Mouse (Mus musculus): ENCODE results near the gene Nrtn. TPM values are rescaled to one million over a fixed set of nuclear protein-coding genes. Genes with fewer than 3 reads are reported as not detected.
A peak's percentile ranks its signal among the peaks of the same experiment; 100 is the strongest.

The Nrtn gene
- polyA plus RNA-seq, 1 experiment = 44.4 TPM

DNA sequence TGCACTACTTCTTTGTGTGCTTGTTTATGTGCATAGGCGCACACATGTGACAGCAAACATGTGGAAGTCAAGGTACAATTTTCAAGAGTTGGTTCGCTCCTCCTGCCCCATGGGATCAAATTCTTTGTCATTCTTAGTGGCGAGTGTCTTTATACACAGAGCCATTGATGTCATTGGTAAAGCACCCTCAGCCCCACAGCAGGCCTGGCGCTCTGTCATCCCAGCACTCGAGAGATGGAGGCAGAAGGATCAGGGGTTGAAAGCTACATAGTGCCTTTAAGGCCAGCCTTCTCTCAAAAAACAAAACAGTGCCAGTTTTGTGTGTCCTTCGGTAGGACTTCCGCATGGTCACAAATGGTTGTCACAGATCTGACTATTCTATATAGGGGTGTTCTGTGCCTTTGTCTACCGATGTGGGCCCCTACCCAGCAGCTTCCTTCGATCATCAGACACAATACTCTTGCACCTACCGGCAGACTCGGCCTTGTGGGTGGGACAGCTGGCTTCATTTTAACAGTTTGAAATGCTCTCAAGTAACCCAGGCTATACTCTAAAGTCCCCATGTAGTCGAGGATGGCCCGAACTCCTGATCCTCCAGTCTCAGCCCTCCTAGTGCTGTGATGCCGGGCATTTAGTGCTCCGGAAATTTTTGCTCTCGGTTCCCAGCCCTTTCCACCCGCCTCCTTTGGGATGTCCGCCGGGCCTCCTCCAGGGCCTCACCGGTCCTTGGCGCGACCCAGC is 41.2 kb downstream of the Nrtn start:
- no peak for TF ChIP-seq CTCF (IDR thresholded peaks at IDR 0.05; ENCODE audit: borderline replicate concordance, control insufficient read depth, extremely low read depth, insufficient read depth, low read length, poor library complexity)
- TF ChIP-seq POLR2A (IDR thresholded peaks at IDR 0.05; ENCODE audit: control insufficient read depth, extremely low read depth, insufficient read depth, low read length, poor library complexity) = no peak
- 33% methylated on average over 22 of the region's 22 CpGs for WGBS
- Histone ChIP-seq H3K27me3 (ENCODE audit: control insufficient read depth, insufficient read depth, low read length) (no peaks in the 10 kb centered on the region), H3K27ac (ENCODE audit: control insufficient read depth, insufficient read depth, low read length) (peak overlapping the region; percentile 21; the same call in 1 of the 2 replicates), H3K4me3 (ENCODE audit: control insufficient read depth, insufficient read depth, low read length) (peak overlapping the region; percentile 63), H3K36me3 (ENCODE audit: control insufficient read depth, insufficient read depth, low read length) (peaks cover 9% of the 10 kb centered on the region), H3K4me1 (replicated peaks; ENCODE audit: control insufficient read depth, insufficient read depth, low read length) (peaks cover 21% of the 10 kb centered on the region)
- no peak for DNase-seq

DNA sequence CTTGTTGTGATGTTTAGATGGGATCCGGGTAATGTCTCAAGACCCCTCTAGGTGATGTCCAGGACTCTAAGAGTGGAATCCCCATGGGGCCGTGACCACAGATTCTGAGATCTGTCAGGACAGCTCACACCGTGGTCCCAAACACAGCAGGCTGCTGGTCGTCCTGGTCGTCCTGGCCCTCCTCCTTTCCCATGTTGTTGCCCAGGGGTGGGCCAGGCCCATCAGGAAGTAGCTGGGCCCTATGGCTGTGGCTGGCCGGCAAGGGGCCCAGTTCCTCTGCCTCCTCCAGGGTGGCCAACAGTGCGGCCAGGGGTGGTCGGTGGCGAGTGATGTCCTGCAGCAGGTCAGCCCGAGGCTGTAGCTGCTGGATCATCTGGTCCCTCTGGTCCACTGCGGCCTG is 42.0 kb downstream of the Nrtn start:
- Histone ChIP-seq H3K27ac (ENCODE audit: control insufficient read depth, insufficient read depth, low read length) (no peak overlapping the region), H3K4me1 (replicated peaks; ENCODE audit: control insufficient read depth, insufficient read depth, low read length) (peaks cover 21% of the 10 kb centered on the region), H3K4me3 (ENCODE audit: control insufficient read depth, insufficient read depth, low read length) (no peak overlapping the region), H3K27me3 (ENCODE audit: control insufficient read depth, insufficient read depth, low read length) (no peaks in the 10 kb centered on the region), H3K36me3 (ENCODE audit: control insufficient read depth, insufficient read depth, low read length) (peaks cover 16% of the 10 kb centered on the region)
- no peak for DNase-seq
- WGBS = 90% methylated on average over 11 of the region's 11 CpGs
- TF ChIP-seq CTCF (IDR thresholded peaks at IDR 0.05; ENCODE audit: borderline replicate concordance, control insufficient read depth, extremely low read depth, insufficient read depth, low read length, poor library complexity) (no peak), POLR2A (IDR thresholded peaks at IDR 0.05; ENCODE audit: control insufficient read depth, extremely low read depth, insufficient read depth, low read length, poor library complexity) (no peak)

DNA sequence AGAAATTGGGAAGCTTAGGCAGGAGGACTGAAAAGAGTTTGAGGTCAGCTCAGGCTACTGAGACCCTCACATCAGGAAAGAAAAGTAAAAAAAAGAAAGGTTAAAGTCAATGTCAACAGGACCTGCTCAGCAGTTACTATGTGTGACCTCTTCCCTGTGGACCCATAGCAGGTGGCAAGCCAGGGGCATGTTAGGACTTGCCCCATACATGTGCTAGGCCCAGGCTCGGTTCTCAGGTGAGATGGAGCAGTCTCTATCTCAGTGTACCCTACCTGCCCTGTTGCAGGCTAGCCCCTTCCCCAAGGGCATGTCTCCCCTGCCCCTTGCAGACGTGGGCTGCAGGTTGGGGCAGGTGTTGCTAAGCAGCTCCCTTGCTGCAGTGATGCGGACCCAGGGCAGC is 47.6 kb downstream of the Nrtn start:
- WGBS = 97% methylated on average over 3 of the region's 3 CpGs
- Histone ChIP-seq H3K27me3 (ENCODE audit: control insufficient read depth, insufficient read depth, low read length) (no peaks in the 10 kb centered on the region), H3K4me1 (replicated peaks; ENCODE audit: control insufficient read depth, insufficient read depth, low read length) (no peaks in the 10 kb centered on the region), H3K4me3 (ENCODE audit: control insufficient read depth, insufficient read depth, low read length) (no peak overlapping the region), H3K27ac (ENCODE audit: control insufficient read depth, insufficient read depth, low read length) (no peak overlapping the region), H3K36me3 (ENCODE audit: control insufficient read depth, insufficient read depth, low read length) (peaks cover 71% of the 10 kb centered on the region)
- TF ChIP-seq POLR2A (IDR thresholded peaks at IDR 0.05; ENCODE audit: control insufficient read depth, extremely low read depth, insufficient read depth, low read length, poor library complexity) (no peak), CTCF (IDR thresholded peaks at IDR 0.05; ENCODE audit: borderline replicate concordance, control insufficient read depth, extremely low read depth, insufficient read depth, low read length, poor library complexity) (no peak)
- DNase-seq = no peak

DNA sequence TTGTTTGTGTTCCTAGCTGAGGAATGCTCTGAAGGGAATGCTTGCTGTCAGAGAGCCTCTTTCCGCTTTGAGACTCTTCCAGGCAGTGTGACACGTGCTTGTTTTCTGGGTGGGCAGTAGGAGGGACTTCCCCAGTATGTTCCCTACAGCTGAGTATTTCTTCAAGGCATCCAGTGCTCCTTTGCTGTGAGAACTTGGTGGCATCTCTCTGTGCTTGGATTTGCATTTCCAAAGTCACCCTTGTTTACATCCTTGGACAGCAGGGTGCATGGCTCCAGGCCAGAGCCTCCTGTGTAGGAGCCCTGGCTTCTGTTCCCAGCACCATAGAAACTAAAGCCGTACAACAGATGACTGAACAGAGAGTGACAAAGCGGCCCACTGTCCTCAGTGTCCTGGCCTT is 48.6 kb downstream of the Nrtn start:
- WGBS = 92% methylated on average over 4 of the region's 4 CpGs
- no peak overlapping the region for H3K4me3 ChIP-seq (ENCODE audit: control insufficient read depth, insufficient read depth, low read length)
- no peaks in the 10 kb centered on the region for H3K27me3 ChIP-seq (ENCODE audit: control insufficient read depth, insufficient read depth, low read length)
- TF ChIP-seq CTCF (IDR thresholded peaks at IDR 0.05; ENCODE audit: borderline replicate concordance, control insufficient read depth, extremely low read depth, insufficient read depth, low read length, poor library complexity) = no peak
- H3K27ac ChIP-seq (ENCODE audit: control insufficient read depth, insufficient read depth, low read length) = no peak overlapping the region
- H3K36me3 ChIP-seq (ENCODE audit: control insufficient read depth, insufficient read depth, low read length) = peaks cover 77% of the 10 kb centered on the region
- no peaks in the 10 kb centered on the region for H3K4me1 ChIP-seq (replicated peaks; ENCODE audit: control insufficient read depth, insufficient read depth, low read length)
- DNase-seq = no peak

DNA sequence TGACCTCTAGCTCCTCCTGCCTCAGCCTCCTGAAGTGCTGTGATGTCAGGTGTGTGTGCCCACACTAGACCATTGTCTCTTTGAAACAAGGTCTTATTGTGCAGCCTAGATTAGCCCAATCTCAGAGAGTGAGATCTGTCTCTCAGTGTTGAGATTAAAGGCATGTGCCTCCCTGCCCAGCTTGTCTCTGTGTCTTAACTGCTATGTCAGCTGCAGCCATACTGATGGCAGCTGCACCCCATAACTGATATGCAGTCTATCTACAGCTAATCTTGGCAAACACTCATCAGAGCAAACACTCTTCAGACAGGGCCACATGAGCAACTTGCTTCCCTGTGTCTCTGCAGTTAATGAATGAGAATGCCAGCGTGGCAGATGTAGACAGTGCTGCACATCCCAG is 50.8 kb downstream of the Nrtn start:
- TF ChIP-seq CTCF (IDR thresholded peaks at IDR 0.05; ENCODE audit: borderline replicate concordance, control insufficient read depth, extremely low read depth, insufficient read depth, low read length, poor library complexity) (no peak), POLR2A (IDR thresholded peaks at IDR 0.05; ENCODE audit: control insufficient read depth, extremely low read depth, insufficient read depth, low read length, poor library complexity) (no peak)
- H3K27me3 ChIP-seq (ENCODE audit: control insufficient read depth, insufficient read depth, low read length) = no peaks in the 10 kb centered on the region
- no peak overlapping the region for H3K4me3 ChIP-seq (ENCODE audit: control insufficient read depth, insufficient read depth, low read length)
- DNase-seq = no peak
- peaks cover 87% of the 10 kb centered on the region for H3K36me3 ChIP-seq (ENCODE audit: control insufficient read depth, insufficient read depth, low read length)
- H3K27ac ChIP-seq (ENCODE audit: control insufficient read depth, insufficient read depth, low read length) = no peak overlapping the region
- no peaks in the 10 kb centered on the region for H3K4me1 ChIP-seq (replicated peaks; ENCODE audit: control insufficient read depth, insufficient read depth, low read length)
- 100% methylated on average over 1 of the region's 1 CpGs for WGBS

DNA sequence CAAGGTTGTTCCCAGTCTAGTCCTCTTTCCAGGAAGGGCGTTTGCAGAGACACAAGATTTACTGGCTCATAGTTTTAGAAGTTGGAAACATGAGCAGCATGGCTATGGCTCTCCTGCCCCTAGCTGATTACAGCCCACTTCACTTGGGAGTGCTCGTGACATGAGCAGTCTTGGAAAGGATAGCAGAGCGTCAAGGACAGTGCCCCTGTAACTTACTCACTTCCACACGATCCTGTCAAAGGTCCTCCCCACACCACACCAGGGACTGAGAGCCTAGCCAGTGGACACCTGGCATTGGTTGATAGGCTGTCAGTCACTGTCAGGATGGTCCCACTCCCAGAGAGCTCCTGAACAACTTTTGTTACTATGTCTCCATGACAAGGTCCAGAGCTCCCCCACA is 54.3 kb downstream of the Nrtn start:
- Histone ChIP-seq H3K27ac (ENCODE audit: control insufficient read depth, insufficient read depth, low read length) (no peak overlapping the region), H3K36me3 (ENCODE audit: control insufficient read depth, insufficient read depth, low read length) (peaks cover 88% of the 10 kb centered on the region), H3K4me1 (replicated peaks; ENCODE audit: control insufficient read depth, insufficient read depth, low read length) (no peaks in the 10 kb centered on the region), H3K4me3 (ENCODE audit: control insufficient read depth, insufficient read depth, low read length) (no peak overlapping the region), H3K27me3 (ENCODE audit: control insufficient read depth, insufficient read depth, low read length) (no peaks in the 10 kb centered on the region)
- no peak for DNase-seq
- no peak for TF ChIP-seq POLR2A (IDR thresholded peaks at IDR 0.05; ENCODE audit: control insufficient read depth, extremely low read depth, insufficient read depth, low read length, poor library complexity)
- TF ChIP-seq CTCF (IDR thresholded peaks at IDR 0.05; ENCODE audit: borderline replicate concordance, control insufficient read depth, extremely low read depth, insufficient read depth, low read length, poor library complexity) = no peak
- WGBS = 92% methylated on average over 4 of the region's 4 CpGs

Other genes starting within 250 kb of the Nrtn start
- 0.67 TPM in 1 of 2 replicates, not detected in the other for gene Znrf4, start 245.1 kb downstream of the Nrtn start, polyA plus RNA-seq (2012; rRNA removed)
- 10.6 and 13.1 TPM in 2 replicates for gene Gm20219, start 203.1 kb downstream of the Nrtn start, polyA plus RNA-seq (2012; rRNA removed)
- gene Safb2, start 172.9 kb downstream of the Nrtn start, polyA plus RNA-seq (2012; rRNA removed) = 196 and 199 TPM in 2 replicates
- 196 and 222 TPM in 2 replicates for gene Safb, start 172.7 kb downstream of the Nrtn start, polyA plus RNA-seq (2012; rRNA removed)
- gene 2410015M20Rik, start 147.8 kb downstream of the Nrtn start, polyA plus RNA-seq (2012; rRNA removed) = 117 and 145 TPM in 2 replicates
- gene Rpl36, start 144.1 kb downstream of the Nrtn start, polyA plus RNA-seq (2012; rRNA removed) = 3,463 and 3,864 TPM in 2 replicates
- gene Lonp1, start 130.6 kb downstream of the Nrtn start, polyA plus RNA-seq (2012; rRNA removed) = 74.5 and 82.6 TPM in 2 replicates
- gene Catsperd, start 129.4 kb downstream of the Nrtn start, polyA plus RNA-seq (2012; rRNA removed) = 0.50 and 0.51 TPM in 2 replicates
- gene Ranbp3, start 84.2 kb downstream of the Nrtn start, polyA plus RNA-seq (2012; rRNA removed) = 187 and 191 TPM in 2 replicates
- gene Ndufa11, start 39.8 kb downstream of the Nrtn start, polyA plus RNA-seq (2012; rRNA removed) = 601 and 855 TPM in 2 replicates
- gene Vmac, start 39.5 kb downstream of the Nrtn start, polyA plus RNA-seq (2012; rRNA removed) = 52.3 and 58.9 TPM in 2 replicates
- gene Dus3l, start 7.2 kb upstream of the Nrtn start, polyA plus RNA-seq (2012; rRNA removed) = 142 and 157 TPM in 2 replicates
- gene Prr22, start 12.7 kb upstream of the Nrtn start, polyA plus RNA-seq (2012; rRNA removed) = 4.1 and 4.5 TPM in 2 replicates
- gene Rfx2, start 73.5 kb upstream of the Nrtn start, polyA plus RNA-seq (2012; rRNA removed) = 31.3 and 44.2 TPM in 2 replicates
- gene Acsbg2, start 116.9 kb upstream of the Nrtn start, polyA plus RNA-seq (2012; rRNA removed) = 0.11 TPM in 1 of 2 replicates, not detected in the other
- 0.10 and 0.19 TPM in 2 replicates for gene 1700061G19Rik, start 117.9 kb upstream of the Nrtn start, polyA plus RNA-seq (2012; rRNA removed)
- gene Mllt1, start 177.9 kb upstream of the Nrtn start, polyA plus RNA-seq (2012; rRNA removed) = 134 and 135 TPM in 2 replicates
- gene Acer1, start 224.6 kb upstream of the Nrtn start, polyA plus RNA-seq (2012; rRNA removed) = 0.14 and 0.32 TPM in 2 replicates
- gene Clpp, start 232.8 kb upstream of the Nrtn start, polyA plus RNA-seq (2012; rRNA removed) = 131 and 144 TPM in 2 replicates
- gene Alkbh7, start 239.8 kb upstream of the Nrtn start, polyA plus RNA-seq (2012; rRNA removed) = 26.7 and 32.2 TPM in 2 replicates
- not detected in 2 replicates for gene Pspn, start 242.5 kb upstream of the Nrtn start, polyA plus RNA-seq (2012; rRNA removed)